Mouse (Mus musculus) large intestine, adult 2 months (tissue): ENCODE measurements around the gene Zfp235. TPM values are rescaled to one million over a fixed set of nuclear protein-coding genes. Genes with fewer than 3 reads are reported as not detected.
A peak's percentile ranks its signal among the peaks of the same experiment; 100 is the strongest.

Source experiments
- DNase-seq: peaks from one replicate; pipeline ENCODE4 v3.0.0-alpha.2; 2012; ENCODE audit warnings: low read depth, low spot score
- WGBS: fragments of 180-500 bp; shearing (Covaris S2); methylation state at CpG from one replicate; pipeline ENCODE4 v1.1.7; 2018; 5-methylcytosine and 5-hydroxymethylcytosine counted together
- polyA plus RNA-seq: library from polyadenylated mRNA; depleted of rRNA; stranded (reverse); fragments of >200 nt; gene quantifications from 2 replicates; pipeline ENCODE4 v1.2.3, GENCODE M21; 2012; rRNA removed

The Zfp235 gene
- polyA plus RNA-seq = 4.1 and 6.3 TPM in 2 replicates

DNA sequence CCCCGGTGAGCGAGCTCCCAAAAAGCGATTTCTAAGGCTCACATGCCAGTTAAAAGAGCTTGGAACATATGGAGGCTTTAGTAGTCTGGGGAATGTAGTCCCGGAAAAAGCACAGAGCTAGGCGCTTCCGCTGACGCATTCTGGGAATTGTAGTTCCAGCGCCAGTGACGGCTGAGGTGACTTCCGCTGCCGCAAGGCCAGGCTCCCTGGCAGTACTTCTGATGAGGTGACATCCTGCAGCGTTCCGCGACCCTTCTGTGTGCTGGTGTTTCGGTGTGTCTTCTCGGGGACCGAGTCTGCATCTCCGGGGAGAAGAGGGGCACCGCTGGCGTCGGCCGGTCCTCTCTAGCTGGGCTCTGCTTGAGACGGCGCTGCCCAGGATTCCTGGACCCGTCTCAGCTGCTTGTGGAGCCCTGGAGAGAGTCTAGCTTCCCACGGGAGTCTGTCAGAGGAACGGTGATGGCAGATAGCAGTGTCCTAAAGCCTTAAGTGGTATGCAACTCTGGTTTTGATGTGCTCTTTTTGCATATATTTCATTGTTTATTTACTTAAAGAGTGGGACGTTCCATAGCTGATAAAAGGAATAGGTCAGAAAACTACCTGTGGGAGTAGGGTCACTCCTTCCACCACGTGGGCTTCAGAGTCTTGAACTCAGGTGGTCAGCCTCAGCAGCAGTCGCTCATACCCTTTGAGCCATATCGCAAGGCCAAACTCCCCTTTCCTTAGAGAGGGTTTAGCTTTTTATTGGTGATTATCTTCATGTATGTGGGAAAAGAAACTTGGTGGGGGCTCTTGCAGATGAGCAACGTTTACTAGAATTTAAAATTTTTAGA, at the start of gene Zfp235:
Zfp235 (plus strand) TSS at position 174 of the 833 bp plus-strand sequence.
- WGBS = 1% methylated on average over 32 of the region's 32 CpGs
- DNase-seq = peak; percentile 88

DNA sequence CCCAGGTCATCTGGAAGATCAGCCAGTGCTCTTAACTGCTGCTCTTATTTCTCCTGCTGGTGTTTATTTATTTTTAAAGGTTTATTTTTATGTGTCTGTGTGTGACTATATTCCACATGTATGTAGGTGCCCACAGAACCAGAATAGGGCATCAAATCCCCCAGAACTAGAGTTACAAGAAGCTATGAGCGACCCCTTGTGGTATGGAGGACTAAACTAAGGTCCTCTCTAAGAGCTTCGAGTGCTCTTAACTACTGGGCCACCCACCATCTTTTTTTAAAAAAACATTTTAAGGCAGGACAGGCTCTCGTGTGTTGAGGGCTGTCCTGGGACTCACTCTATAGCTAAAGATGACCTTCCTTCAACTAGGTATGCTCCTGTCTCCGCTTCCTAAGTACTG, 47.1 kb upstream of the Zfp235 start:
- DNase-seq = no peak
- WGBS = 94% methylated on average over 4 of the region's 4 CpGs

DNA sequence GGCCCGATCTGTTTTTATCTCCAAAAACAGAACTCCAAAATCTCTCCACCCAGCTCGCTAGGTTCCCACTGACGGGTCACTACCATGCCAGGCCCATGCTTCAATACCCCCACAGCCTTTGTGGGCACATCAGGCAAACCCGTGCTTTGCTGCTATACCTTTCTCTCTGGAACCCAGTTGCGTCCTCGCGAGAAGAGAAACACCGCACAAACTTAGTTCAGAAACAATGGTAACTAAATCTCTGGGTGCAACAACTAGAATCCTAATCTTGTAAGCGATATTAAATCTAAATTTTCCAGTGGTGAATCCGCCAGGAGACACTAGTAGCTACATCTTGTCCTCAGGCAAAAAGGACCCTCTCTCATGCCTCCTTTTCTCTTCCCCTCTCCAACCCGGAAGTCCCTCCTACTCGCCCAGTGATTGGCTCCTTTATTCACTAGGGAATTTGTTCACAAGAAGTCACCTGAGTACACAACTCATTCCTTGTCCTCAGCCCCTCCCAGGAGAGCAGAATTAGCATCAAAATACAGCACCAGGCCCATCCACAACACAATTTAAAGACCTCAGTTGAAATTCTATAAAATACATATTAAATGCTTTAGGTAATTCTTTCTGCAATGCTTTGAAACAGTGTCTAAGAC, 46.4 kb upstream of the Zfp235 start:
- no peak for DNase-seq
- 96% methylated on average over 12 of the region's 12 CpGs for WGBS

- 95% methylated on average over 9 of the region's 9 CpGs for whole genome bisulfite sequencing
- DNase-seq = no peak
Observed at GRCm38 (mm10) chr7:24104403-24104802, 29.6 kb upstream of the Zfp235 start.

GRCm38 (mm10) chr7:24105144-24105703, 28.7 kb upstream of the Zfp235 start:
- WGBS = 95% methylated on average over 18 of the region's 18 CpGs

GRCm38 (mm10) chr7:24110839-24111238, 23.1 kb upstream of the Zfp235 start:
- DNase-seq = no peak
- 97% methylated on average over 7 of the region's 7 CpGs for WGBS

More at GRCm38 (mm10) chr7:24105144-24105703, 28.7 kb upstream of the Zfp235 start:
- no peak for DNase-seq

GRCm38 (mm10) chr7:24111772-24112155, 22.2 kb upstream of the Zfp235 start:
- no peak for DNase-seq
- 8% methylated on average over 9 of the region's 9 CpGs for WGBS

- DNase-seq = peak; percentile 94
- WGBS = 3% methylated on average over 23 of the region's 23 CpGs
Observed at GRCm38 (mm10) chr7:24112156-24112856, 21.7 kb upstream of the Zfp235 start, which contains the start of gene Zfp112. Gene Zfp112 (plus strand): TSS chr7:24112314.

- peak; percentile 87 for DNase-seq
- WGBS = 5% methylated on average over 12 of the region's 12 CpGs
Observed at GRCm38 (mm10) chr7:24113001-24113400, 21.0 kb upstream of the Zfp235 start.

- 78% methylated on average over 4 of the region's 4 CpGs for WGBS
- DNase-seq = no peak
Observed at GRCm38 (mm10) chr7:24116655-24117054, 17.3 kb upstream of the Zfp235 start.

DNA sequence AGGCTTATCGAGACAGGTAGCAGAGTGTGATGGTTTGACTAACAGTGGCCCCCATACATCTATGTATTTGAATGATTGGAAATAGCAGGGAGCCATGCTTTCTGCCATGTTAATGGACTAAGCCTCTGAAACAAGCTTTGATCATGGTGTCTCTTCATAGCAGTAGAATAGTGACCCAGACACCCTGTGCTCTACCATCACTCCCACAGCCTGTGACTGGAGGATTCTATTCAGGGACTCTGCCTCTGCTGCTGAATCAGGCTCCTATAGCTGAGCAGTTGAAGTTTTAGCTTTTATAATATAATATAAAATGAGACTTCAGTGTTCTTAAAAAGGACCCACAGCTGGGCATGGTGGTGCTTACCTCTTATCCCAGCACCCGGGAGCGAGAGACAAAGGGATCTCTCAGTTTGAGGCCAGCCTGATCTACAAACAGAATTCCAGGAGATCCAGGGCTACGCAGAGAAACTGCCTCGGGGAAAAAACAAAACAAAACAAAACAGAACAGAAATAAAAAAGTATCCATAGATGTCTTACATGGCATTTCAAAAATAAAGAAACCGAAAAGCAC, 459 bp upstream of the Zfp235 start:
- WGBS = 18% methylated on average over 6 of the region's 6 CpGs
- DNase-seq = no peak

DNA sequence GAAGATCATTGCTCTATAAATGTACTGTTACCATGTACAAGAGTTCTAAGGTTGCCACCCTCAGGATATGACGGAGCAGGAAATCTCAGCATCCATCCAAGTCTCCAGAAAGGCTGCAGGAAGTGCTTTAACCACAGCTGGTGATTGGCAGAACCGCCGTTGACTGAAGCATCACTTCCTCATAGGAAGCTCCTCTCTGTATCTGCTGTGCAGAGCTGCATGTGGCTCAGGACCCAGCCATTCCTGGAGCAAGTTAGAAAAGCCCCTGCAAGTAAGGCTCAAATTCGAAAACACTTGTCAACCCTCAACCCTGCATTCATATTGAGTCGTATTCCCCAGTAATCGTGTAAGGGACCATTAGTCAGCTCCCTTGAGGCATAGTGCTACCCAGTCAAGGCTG, 8.6 kb downstream of the Zfp235 start:
- 85% methylated on average over 6 of the region's 6 CpGs for WGBS
- DNase-seq = no peak

DNA sequence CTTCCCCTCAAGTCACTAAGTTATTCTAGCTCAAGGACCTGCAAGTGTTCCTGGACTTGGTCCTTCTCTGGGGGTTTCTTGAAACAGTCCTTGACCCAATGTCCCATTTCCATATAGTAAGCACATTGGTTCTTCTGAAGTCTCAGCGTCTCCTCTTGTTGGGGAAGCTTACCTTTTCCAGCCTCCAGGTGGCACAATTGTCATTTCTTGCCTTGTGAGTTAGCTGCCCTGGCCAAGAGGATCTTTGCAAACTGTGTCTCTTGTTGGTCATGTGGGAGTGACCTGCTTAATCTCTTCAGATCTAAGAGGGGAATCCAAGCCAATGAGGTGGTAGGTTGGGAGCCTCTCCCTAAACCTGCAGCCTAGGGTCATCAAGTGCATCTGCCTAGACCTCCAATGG, 19.3 kb downstream of the Zfp235 start:
- 3% methylated on average over 1 of the region's 1 CpGs for WGBS
- DNase-seq = peak; percentile 7

GRCm38 (mm10) chr7:24172191-24172590, 38.2 kb downstream of the Zfp235 start:
- DNase-seq = no peak
- WGBS = 42% methylated on average over 4 of the region's 4 CpGs

DNA sequence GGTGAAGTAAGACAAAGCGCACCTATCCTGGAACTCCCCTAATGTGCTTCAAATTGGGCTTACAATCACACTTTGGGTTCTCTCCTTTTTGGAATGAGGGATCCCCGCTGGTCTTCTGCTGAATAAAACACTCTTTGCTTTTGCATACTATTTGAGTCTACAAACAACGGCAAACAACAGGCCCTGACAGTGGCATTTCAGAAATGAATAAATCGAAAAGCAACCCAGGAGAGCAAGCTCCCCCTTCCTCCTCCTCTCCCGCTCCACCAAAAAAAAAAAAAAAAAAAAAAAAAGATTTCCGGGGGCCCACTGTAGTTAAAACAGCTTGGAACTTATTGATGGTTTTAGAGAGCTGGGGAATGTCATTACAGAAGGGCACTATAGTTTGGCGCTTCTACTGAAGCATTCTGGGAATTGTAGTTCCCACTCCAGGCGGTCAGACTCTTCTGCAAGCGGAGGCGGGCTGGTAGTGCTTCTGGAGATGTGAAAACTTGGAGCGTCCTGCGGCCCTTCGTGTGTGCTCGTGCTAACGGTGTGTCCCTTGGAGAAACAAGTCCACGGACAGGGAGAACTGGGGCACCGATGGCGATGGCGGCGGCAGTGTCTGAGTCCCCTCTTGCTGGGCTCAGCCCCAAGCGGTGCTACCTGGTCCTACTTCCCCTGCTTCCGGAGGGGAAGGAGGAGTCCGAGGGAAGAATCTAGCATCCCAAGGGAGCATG, 40.8 kb downstream of the Zfp235 start, which contains the start of gene Zfp114:
Zfp114 (plus strand) TSS at position 443 of the 719 bp plus-strand sequence.
- DNase-seq = peak; percentile 6
- WGBS = 13% methylated on average over 23 of the region's 23 CpGs

GRCm38 (mm10) chr7:24175337-24175711, 41.4 kb downstream of the Zfp235 start:
- no peak for DNase-seq
- 48% methylated on average over 6 of the region's 6 CpGs for WGBS

DNA sequence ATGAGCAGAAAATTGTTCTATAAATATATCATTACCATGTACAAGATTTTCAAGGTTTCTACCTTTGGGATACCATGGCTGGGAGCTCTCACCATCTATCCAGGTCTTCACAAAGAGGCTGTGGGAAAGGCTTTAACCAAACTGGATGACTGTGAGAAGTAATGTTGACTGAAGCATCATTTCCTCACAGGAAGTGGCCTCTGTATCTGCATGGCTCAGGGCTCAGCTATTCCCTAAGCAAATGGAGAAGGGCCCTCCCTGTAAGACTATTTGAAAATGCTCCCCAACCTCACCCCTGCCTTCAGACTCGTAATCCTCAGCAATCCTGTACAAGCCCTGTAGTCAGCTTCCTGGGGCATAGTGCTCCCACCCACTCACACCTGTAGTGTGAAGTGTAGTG, 53.6 kb downstream of the Zfp235 start:
- 42% methylated on average over 1 of the region's 1 CpGs for WGBS
- DNase-seq = no peak

DNA sequence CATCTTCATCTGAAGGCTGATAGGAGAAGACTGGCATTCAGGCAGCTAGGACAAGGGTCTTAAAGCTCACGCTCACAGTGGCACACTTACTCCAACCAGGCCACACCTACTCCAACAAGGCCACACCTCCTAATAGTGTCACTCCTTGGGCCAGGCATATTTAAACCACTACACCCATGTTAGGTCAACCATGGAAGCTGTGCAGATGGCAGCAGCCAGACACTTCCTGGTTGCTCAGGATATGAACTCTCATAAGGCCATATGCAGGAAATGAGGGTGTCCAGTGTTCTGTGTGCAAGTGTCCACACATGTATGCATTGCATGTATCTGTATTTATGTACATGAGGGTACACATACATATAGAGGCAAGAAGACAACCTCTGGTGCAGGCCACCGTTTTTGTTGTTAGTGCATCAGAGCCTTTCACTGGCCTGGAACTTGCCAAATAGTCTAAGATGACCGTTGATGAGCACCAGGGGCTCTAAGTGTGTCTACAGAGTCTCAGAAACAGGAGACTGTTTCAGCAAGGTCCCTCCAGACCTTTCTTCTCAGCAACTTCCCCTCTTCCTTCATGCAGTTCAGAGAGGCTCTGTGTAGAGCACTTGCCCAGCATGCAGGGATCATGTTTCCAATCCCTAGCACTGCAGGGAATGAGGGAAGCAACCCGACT, 55.1 kb downstream of the Zfp235 start:
- DNase-seq = no peak

GRCm38 (mm10) chr7:24189571-24189944, 55.6 kb downstream of the Zfp235 start:
- DNase-seq = no peak
- 70% methylated on average over 5 of the region's 5 CpGs for WGBS

More for the DNA sequence above, 55.1 kb downstream of the Zfp235 start:
- 62% methylated on average over 4 of the region's 4 CpGs for WGBS
